Mouse (Mus musculus) lung, embryonic 14.5 days (tissue): Measurements from ENCODE around the gene Csnk1d. TPM values are rescaled to one million over a fixed set of nuclear protein-coding genes. Genes with fewer than 3 reads are reported as not detected.

ENCODE experiments used
- ATAC-seq: fragments of 200-750 bp; cut with Nextera tagmentation; 2 replicates; pipeline ENCODE4 v1.8.0; 2017; ENCODE audit warnings: mild to moderate bottlenecking, moderate TSS enrichment, moderate library complexity; ENCODE audit not compliant: insufficient read depth
- DNase-seq: peaks from one replicate; pipeline ENCODE4 v3.0.0-alpha.2; 2015
- H3K27ac ChIP-seq: fragments of 300-500 bp; sonication (generic); 2 replicates; pipeline ENCODE4 v1.5.1; 2014; ENCODE audit warnings: low read depth, mild to moderate bottlenecking, moderate library complexity
- H3K27me3 ChIP-seq: fragments of 300-500 bp; sonication (generic); 2 replicates; pipeline ENCODE4 v1.6.1; 2014; ENCODE audit warnings: low read length, control low read depth; ENCODE audit not compliant: insufficient read depth
- H3K36me3 ChIP-seq: fragments of 300-500 bp; sonication (generic); 2 replicates; pipeline ENCODE4 v1.6.1; 2014; ENCODE audit warnings: control low read depth; ENCODE audit not compliant: insufficient read depth
- H3K4me1 ChIP-seq: fragments of 300-500 bp; sonication (generic); 2 replicates; pipeline ENCODE4 v1.6.1; 2014; ENCODE audit warnings: antibody characterized with exemption, control low read depth; ENCODE audit not compliant: insufficient read depth
- H3K4me2 ChIP-seq: fragments of 300-500 bp; sonication (generic); 2 replicates; pipeline ENCODE4 v1.6.1; 2014; ENCODE audit warnings: mild to moderate bottlenecking
- H3K4me3 ChIP-seq: fragments of 300-500 bp; sonication (generic); 2 replicates; pipeline ENCODE4 v1.5.1; 2014; ENCODE audit warnings: low read depth, low read length
- H3K9ac ChIP-seq: fragments of 300-500 bp; sonication (generic); 2 replicates; pipeline ENCODE4 v1.6.1; 2014
- H3K9me3 ChIP-seq: fragments of 300-500 bp; sonication (generic); 2 replicates; pipeline ENCODE4 v1.6.1; 2016; ENCODE audit warnings: low read depth, low read length, control low read depth
- CTCF ChIP-seq: IDR thresholded peaks from 2 replicates; pipeline ENCODE4 v1.5.1; 2016; ENCODE audit warnings: antibody characterized with exemption, low read depth
- WGBS: fragments of 180-500 bp; shearing (Covaris S2); extraction: QIAGEN DNeasy Blood & Tissue Kit; methylation state at CpG from one replicate; pipeline ENCODE4 v1.1.7; 2014; 5-methylcytosine and 5-hydroxymethylcytosine counted together
- polyA plus RNA-seq: library from polyadenylated mRNA; unstranded; fragments of >200 nt; fragmentation: Nextera tagmentation; extraction: Ambion mirVana; gene quantifications from 2 replicates; pipeline ENCODE4 v1.2.1, GENCODE M21; 2014

The Csnk1d gene
- polyA plus RNA-seq, 1 experiment from 2014 or later, result 89.8 TPM

GRCm38 (mm10) chr11:120951731-120952730 lies 39.1 kb downstream of the Csnk1d start:
- TF ChIP-seq CTCF, result no peak
- 68% methylated on average over 9 of the region's 9 CpGs for WGBS
- H3K27me3 ChIP-seq, result no peaks in the 10 kb centered on the region
- no peak overlapping the region for H3K9ac ChIP-seq
- peaks cover 15% of the 10 kb centered on the region for H3K4me1 ChIP-seq
- peak overlapping the region; percentile 33; the same call in 1 of the 2 replicates for H3K27ac ChIP-seq
- ATAC-seq, result no peak
- H3K36me3 ChIP-seq, result peaks cover 28% of the 10 kb centered on the region
- DNase-seq, result no peak
- peak overlapping the region; percentile 85 for H3K4me2 ChIP-seq
- peak overlapping the region; percentile 62 for H3K4me3 ChIP-seq
- H3K9me3 ChIP-seq, result no peaks in the 10 kb centered on the region

- Histone ChIP-seq H3K9ac (peak overlapping the region; percentile 40; the same call in 1 of the 2 replicates), H3K4me1 (peaks cover 15% of the 10 kb centered on the region), H3K4me2 (peak overlapping the region; percentile 85), H3K4me3 (peak overlapping the region; percentile 62), H3K27ac (peak overlapping the region; percentile 33), H3K36me3 (peaks cover 20% of the 10 kb centered on the region), H3K27me3 (no peaks in the 10 kb centered on the region), H3K9me3 (no peaks in the 10 kb centered on the region)
- WGBS, result 25% methylated on average over 8 of the region's 8 CpGs
- ATAC-seq (no peak), DNase-seq (no peak)
- no peak for TF ChIP-seq CTCF
Measured at GRCm38 (mm10) chr11:120951237-120951636, 39.9 kb downstream of the Csnk1d start.

- Histone ChIP-seq H3K36me3 (peaks cover 13% of the 10 kb centered on the region; the same call in 1 of the 2 replicates), H3K4me1 (peaks cover 15% of the 10 kb centered on the region), H3K27ac (peak overlapping the region; percentile 77), H3K9ac (peak overlapping the region; percentile 71), H3K9me3 (no peaks in the 10 kb centered on the region), H3K4me2 (peak overlapping the region; percentile 85), H3K4me3 (peak overlapping the region; percentile 62), H3K27me3 (no peaks in the 10 kb centered on the region)
- 3% methylated on average over 39 of the region's 39 CpGs for WGBS
- DNase-seq (peak; percentile 97), ATAC-seq (peak; percentile 84)
- TF ChIP-seq CTCF, result peak; percentile 38
Measured at GRCm38 (mm10) chr11:120950281-120951202, 40.6 kb downstream of the Csnk1d start.

- DNase-seq, result no peak
- no peak for ATAC-seq
- no peaks in the 10 kb centered on the region for H3K27me3 ChIP-seq
- no peaks in the 10 kb centered on the region for H3K9me3 ChIP-seq
- WGBS, result 19% methylated on average over 10 of the region's 10 CpGs
- peak overlapping the region; percentile 71 for H3K9ac ChIP-seq
- H3K4me1 ChIP-seq, result peaks cover 15% of the 10 kb centered on the region
- TF ChIP-seq CTCF, result no peak
- H3K27ac ChIP-seq, result peak overlapping the region; percentile 77
- H3K4me3 ChIP-seq, result peak overlapping the region; percentile 62
- peak overlapping the region; percentile 85 for H3K4me2 ChIP-seq
- 0 out of 2 replicates have a peak, but pooled peaks cover 7% of the 10 kb centered on the region for H3K36me3 ChIP-seq
Measured at GRCm38 (mm10) chr11:120949863-120950262, 41.3 kb downstream of the Csnk1d start.

- ATAC-seq (peak; percentile 32), DNase-seq (peak; percentile 83)
- TF ChIP-seq CTCF, result no peak
- Histone ChIP-seq H3K4me2 (peak overlapping the region; percentile 85), H3K4me3 (peak overlapping the region; percentile 62), H3K27ac (peak overlapping the region; percentile 69; the same call in 1 of the 2 replicates), H3K4me1 (peaks cover 15% of the 10 kb centered on the region), H3K9me3 (no peaks in the 10 kb centered on the region), H3K9ac (peak overlapping the region; percentile 71), H3K36me3 (0 out of 2 replicates have a peak, but pooled peaks cover 7% of the 10 kb centered on the region), H3K27me3 (no peaks in the 10 kb centered on the region)
- 2% methylated on average over 74 of the region's 75 CpGs for WGBS
Measured at GRCm38 (mm10) chr11:120948861-120949851, 42.0 kb downstream of the Csnk1d start.

- peak within 1 kb of the TSS; percentile 69; the same call in 1 of the 2 replicates for H3K27ac ChIP-seq
- 21% methylated on average over 12 of the region's 12 CpGs for WGBS
- TF ChIP-seq CTCF, result no peak
- H3K9ac ChIP-seq, result peak within 1 kb of the TSS; percentile 71
- DNase-seq, result no peak
- H3K4me3 ChIP-seq, result peak within 1 kb of the TSS; percentile 62
- H3K4me1 ChIP-seq, result peaks cover 15% of the 10 kb centered on the region
- H3K36me3 ChIP-seq, result 0 out of 2 replicates have a peak, but pooled peaks cover 2% of the 10 kb centered on the region
- peak within 1 kb of the TSS; percentile 85 for H3K4me2 ChIP-seq
- no peaks in the 10 kb centered on the region for H3K27me3 ChIP-seq
- no peak for ATAC-seq
- no peaks in the 10 kb centered on the region for H3K9me3 ChIP-seq
Measured at GRCm38 (mm10) chr11:120948328-120948727, 42.8 kb downstream of the Csnk1d start, which contains the start of gene Slc16a3. Gene Slc16a3, plus strand, starts transcription at chr11:120948480.
